Mouse (Mus musculus) MEL (cell line): ENCODE results near the gene Phyhipl.

Experiments
- CTCF ChIP-seq, 3 experiments: IDR thresholded peaks in 2 of 3; conservative IDR thresholded peaks in 1 of 3; 2 replicates each; pipeline ENCODE4 v1.5.1; 2011 to 2012; ENCODE audit warnings: low read length in 3 of 3, low read depth in 2 of 3, mild to moderate bottlenecking in 2 of 3, improper control_type of control experiment in 1 of 3, inconsistent platforms in 1 of 3, mixed read lengths in 1 of 3, moderate library complexity in 1 of 3; ENCODE audit not compliant: control insufficient read depth in 1 of 3, insufficient read depth in 1 of 3, poor library complexity in 1 of 3, severe bottlenecking in 1 of 3
- EP300 ChIP-seq, 2 experiments: IDR thresholded peaks; 2 replicates each; pipeline ENCODE4 v1.6.1; 2011; ENCODE audit warnings: improper control_type of control experiment in 2 of 2, low read length in 2 of 2, low read depth in 1 of 2, mild to moderate bottlenecking in 1 of 2
- MAX ChIP-seq: IDR thresholded peaks from 2 replicates; pipeline ENCODE4 v1.6.1; 2011; ENCODE audit warnings: low read length, improper control_type of control experiment
- MEF2A ChIP-seq: IDR thresholded peaks from 2 replicates; pipeline ENCODE4 v1.6.1; 2014; ENCODE audit warnings: low read depth, mild to moderate bottlenecking, inconsistent platforms, low read length, improper control_type of control experiment; ENCODE audit not compliant: poor library complexity, insufficient replicate concordance, severe bottlenecking; ENCODE audit errors: extremely low read depth
- MXI1 ChIP-seq: IDR thresholded peaks from 2 replicates; pipeline ENCODE4 v1.6.1; 2011; ENCODE audit warnings: mild to moderate bottlenecking, low read depth, low read length, improper control_type of control experiment
- MYB ChIP-seq: IDR thresholded peaks from 2 replicates; pipeline ENCODE4 v1.6.1; 2011; ENCODE audit warnings: mild to moderate bottlenecking, low read depth, low read length, improper control_type of control experiment
- POLR2A ChIP-seq, 2 experiments: IDR thresholded peaks; 2 replicates each; pipeline ENCODE4 v1.6.1; 2011 to 2012; ENCODE audit warnings: low read length in 2 of 2, mild to moderate bottlenecking in 2 of 2, control low read depth in 1 of 2, improper control_type of control experiment in 1 of 2, low read depth in 1 of 2, moderate library complexity in 1 of 2; ENCODE audit not compliant: control insufficient read depth in 1 of 2, insufficient read depth in 1 of 2, poor library complexity in 1 of 2
- USF1 ChIP-seq: IDR thresholded peaks from 2 replicates; pipeline ENCODE4 v1.6.1; 2014; ENCODE audit warnings: low read depth, mild to moderate bottlenecking, inconsistent platforms, low read length, improper control_type of control experiment, moderate library complexity
- ZC3H11A ChIP-seq: IDR thresholded peaks from 2 replicates; pipeline ENCODE4 v1.6.1; 2012; ENCODE audit warnings: low read depth, mild to moderate bottlenecking, inconsistent platforms, low read length, improper control_type of control experiment

DNA sequence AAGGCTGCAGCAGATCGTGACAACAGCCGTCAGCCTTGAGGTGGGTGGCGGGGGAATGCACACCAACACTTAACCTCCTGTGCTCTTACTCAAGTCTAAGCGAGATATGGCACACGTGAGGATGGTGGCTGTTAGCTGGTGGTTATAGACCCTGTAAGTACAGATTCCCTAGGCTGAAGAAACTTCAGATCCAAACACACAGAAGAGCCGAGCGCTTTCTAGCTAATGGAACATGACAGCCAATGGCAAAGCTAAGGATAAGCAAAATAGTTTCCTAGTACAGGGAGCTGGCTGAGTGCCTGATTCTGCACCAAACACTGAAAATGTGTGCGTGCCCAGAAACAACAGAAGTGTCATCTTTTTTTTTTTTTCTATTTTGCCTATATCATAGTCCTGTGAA, 33.1 kb upstream of the Phyhipl start:
- no peak for TF ChIP-seq MXI1
- no peak for TF ChIP-seq MAX
- TF ChIP-seq USF1 = no peak
- TF ChIP-seq MEF2A = no peak
- TF ChIP-seq MYB = no peak
- no peak for TF ChIP-seq ZC3H11A
- no peak for TF ChIP-seq CTCF (IDR thresholded peaks at IDR 0.05 in 2 of 3, conservative IDR thresholded peaks at IDR 0.05 in 1 of 3; ENCODE audit: control insufficient read depth in 1 of 3, insufficient read depth in 1 of 3, low read depth in 2 of 3, low read length in 3 of 3, poor library complexity in 1 of 3, severe bottlenecking in 1 of 3)
- TF ChIP-seq POLR2A (IDR thresholded peaks at IDR 0.05; ENCODE audit: control insufficient read depth in 1 of 2, insufficient read depth in 1 of 2, low read depth in 1 of 2, low read length in 2 of 2, poor library complexity in 1 of 2) = no peak
- no peak for TF ChIP-seq EP300 (IDR thresholded peaks at IDR 0.05; ENCODE audit: low read depth in 1 of 2, low read length in 2 of 2)
